Mouse (Mus musculus): ENCODE results near the gene Fry.

The Fry gene

DNA sequence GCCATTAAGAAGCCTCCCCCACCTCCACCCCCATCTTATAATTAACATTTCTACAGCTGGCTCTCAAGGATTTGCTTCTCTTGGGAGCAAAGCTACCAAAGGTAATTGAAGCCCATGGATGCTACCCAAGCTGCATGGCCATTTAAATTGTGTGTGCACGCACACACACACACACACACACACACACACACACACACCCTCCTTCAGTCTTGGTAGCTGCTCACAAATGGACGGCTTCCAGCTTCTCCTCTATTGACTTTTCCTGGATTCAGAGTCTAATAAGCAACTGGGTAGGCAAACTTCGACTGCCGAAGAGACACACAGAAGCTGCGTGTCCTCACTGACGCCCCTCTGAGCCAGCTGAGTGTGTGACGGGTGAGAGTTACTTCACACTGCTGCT, 11.7 kb downstream of the Fry start:
- no peak for DNase-seq (ENCODE audit: low read depth, low spot score)

DNA sequence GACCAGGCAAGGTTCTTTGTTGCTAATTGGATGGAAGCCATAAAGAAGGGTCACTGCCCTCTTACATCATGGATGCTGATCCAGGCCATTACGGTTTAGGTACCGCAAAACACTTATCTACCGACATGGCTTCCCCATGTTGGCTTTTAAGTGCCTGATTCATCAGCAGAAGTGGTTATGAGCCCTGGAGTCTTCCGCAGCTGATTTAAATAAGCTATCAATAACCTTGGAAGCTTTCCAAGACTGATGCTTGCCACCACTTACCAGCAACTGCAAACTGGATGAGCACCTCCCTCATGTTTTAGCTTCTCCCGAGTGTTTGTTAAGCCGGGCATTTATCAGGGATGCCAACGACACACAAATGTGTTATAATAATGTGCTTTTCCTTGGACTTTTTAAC, 12.7 kb downstream of the Fry start:
- DNase-seq (ENCODE audit: low read depth, low spot score) = no peak

GRCm38 (mm10) chr5:150134651-150135050, 16.2 kb downstream of the Fry start:
- DNase-seq (ENCODE audit: low read depth, low spot score) = no peak

GRCm38 (mm10) chr5:150135529-150135928, 17.1 kb downstream of the Fry start:
- no peak for DNase-seq (ENCODE audit: low read depth, low spot score)

DNA sequence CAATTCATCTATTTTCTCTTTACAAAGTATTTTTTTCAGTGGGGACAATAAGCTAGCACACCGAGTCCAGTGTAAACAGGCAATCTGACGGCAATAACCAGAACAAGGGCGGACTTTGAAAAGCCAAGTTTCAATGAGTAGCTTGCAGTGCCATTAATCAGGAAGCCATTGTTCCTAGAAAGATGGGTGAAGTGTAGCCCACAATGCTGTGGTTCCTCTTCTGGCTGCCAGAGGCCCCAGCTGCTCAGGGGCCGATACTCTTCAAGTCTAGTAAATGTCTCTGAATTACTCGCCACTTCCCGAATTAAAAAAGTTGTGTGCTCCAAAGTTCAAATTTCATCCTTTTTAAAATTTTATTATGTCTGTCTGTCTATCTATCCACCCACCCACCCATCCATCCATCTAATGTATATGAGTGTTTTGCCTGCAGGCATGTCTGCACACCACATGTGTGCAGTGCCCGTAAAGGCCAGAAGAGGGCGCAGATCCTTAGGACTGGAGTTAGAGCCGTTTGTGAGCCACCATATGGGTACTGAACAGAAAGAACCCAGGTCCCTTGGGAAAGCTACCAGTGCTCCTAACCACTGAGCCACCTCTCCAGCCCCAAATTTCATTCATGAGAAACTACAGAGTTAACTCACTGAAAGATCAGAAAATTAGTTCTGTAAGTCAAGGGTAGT, 19.5 kb downstream of the Fry start:
- DNase-seq (ENCODE audit: low read depth, low spot score) = peak; percentile 74

GRCm38 (mm10) chr5:150140513-150140912, 22.1 kb downstream of the Fry start:
- DNase-seq (ENCODE audit: low read depth, low spot score) = no peak

DNA sequence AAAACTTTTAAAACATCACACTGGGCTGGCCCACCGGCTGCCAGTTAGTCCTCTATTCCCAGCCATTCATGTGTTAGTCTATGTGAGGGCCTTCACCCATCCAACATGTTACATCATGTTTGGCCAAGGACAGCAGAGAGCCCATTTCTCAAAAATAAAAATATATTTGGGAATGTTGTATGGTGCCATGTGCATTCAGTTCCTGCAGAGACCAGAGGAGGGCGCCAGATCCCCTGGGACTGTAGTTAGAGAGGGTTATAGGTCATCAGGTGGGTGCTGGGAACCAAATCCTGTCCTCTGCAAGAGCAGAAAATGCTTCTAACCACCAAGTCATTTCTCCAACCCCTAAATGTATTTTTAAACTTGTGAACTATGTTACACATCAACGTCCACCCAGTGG, 27.5 kb downstream of the Fry start:
- DNase-seq (ENCODE audit: low read depth, low spot score) = no peak

DNA sequence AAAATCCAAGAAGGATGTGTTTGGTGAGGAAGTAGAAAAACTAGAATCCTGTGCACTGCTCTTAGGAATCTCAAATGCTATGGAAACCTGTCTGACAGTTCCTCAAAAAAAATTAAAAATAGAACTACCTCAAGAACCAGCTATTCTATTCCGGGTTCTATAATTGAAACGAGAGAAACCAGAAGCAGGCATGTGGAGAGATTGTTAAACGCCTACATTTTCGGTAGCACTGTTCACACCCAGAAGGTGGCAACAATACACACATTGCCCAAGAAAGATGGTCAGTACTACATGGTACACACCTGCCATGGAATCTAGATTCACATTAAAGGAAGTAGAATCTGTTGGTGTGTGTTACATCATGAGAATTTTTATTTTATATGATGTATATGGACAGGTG, 28.2 kb downstream of the Fry start:
- no peak for DNase-seq (ENCODE audit: low read depth, low spot score)

GRCm38 (mm10) chr5:150149725-150150124, 31.3 kb downstream of the Fry start:
- no peak for DNase-seq (ENCODE audit: low read depth, low spot score)

DNA sequence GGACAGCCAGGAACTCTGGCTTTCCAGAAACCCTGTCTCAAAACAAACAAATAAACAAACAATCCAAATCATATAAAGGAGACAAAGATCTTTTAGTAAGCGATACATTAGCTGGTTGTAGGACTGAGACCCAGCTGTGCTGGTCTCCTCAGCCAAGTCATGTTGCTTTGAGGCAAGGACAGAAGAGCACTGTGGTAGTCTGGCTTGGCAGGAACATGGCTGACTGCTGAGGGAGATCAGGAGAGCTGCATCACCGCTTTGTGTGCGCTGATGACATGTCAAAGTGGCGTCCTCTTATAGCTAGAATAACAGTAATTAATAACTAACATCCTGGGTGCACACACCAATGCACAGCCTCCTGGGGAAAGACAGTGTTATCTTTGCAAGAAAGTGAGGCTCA, 32.5 kb downstream of the Fry start:
- no peak for DNase-seq (ENCODE audit: low read depth, low spot score)

DNA sequence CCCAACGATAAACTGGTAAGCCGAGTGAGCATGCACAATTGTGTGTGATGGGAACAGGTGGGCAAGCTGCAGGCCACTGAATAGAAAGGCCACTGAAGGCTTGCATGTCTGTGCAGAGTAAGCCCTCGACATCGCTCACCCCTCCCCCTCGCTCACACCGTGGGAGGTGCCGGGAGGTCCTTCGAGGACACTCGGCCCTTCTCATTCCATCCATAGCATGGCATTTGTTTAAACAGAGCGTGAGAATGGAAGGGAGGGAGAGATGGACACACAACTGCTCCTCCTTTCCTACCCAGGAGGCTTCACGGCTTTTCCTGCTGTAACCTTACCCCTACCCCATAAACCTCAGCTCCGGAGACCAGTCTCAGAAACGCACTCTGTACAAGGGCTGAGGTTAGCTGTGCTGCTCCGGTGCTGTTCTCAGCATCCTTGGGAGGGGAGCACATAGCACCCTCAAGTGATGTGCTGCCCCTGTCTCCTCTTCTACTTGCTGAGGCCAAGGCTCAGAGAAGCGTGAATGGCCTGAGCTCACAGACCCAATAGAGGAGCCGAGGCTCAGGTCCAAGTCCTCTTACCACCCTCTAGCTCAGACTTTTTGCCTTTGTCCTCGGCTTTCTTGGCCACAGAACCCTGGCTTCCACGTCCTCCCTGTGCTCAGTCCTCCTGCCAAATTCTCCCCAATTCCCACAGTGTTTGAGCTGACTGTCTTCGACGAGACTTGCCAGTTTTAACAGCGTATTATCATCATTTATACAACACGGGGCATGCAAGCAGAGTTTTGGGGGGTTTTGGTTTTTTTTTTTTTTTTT, 33.8 kb downstream of the Fry start:
- no peak for DNase-seq (ENCODE audit: low read depth, low spot score)

GRCm38 (mm10) chr5:150152880-150153281, 34.4 kb downstream of the Fry start:
- no peak for DNase-seq (ENCODE audit: low read depth, low spot score)

- DNase-seq (ENCODE audit: low read depth, low spot score) = no peak
These were observed 36.9 kb downstream of the Fry start for GRCm38 (mm10) chr5:150155388-150155787.

DNA sequence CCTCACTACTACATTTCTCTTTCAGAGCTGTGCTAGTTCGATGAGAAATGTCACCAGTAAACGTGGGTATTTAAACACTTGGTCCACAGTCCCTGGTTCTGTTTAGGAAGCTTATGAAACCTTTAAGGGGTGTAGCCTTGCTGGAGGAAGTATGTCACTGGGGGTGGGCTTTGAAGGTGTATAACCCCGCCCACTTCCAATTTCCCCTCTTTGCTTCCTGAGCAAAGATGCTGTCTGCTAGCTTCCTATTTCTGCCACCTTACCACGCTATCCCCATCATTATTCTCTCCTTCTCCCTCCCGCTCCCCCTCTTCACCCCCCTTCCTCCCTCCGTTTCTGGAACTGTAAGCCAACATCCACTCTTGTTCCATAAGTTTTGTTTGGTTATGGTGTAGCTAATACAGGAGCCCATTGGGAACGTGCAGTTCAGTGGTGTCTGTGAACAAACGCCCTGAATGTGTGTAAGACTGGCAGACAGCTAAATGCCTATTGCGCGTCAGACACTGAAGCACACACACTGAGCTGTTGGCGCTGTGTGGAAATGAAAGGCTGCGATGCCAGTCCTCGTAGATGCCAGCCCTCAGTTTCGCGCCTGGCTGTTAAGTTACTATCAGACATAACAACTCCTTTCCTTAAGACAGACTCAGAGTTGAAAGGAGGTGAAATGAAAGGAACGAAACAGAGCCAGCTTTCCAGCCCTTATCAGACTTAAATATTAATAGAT, 37.8 kb downstream of the Fry start:
- DNase-seq (ENCODE audit: low read depth, low spot score) = no peak

GRCm38 (mm10) chr5:150157682-150158081, 39.2 kb downstream of the Fry start:
- DNase-seq (ENCODE audit: low read depth, low spot score) = peak; percentile 79

- no peak for DNase-seq (ENCODE audit: low read depth, low spot score)
These were observed 40.7 kb downstream of the Fry start for GRCm38 (mm10) chr5:150159151-150159550.

DNA sequence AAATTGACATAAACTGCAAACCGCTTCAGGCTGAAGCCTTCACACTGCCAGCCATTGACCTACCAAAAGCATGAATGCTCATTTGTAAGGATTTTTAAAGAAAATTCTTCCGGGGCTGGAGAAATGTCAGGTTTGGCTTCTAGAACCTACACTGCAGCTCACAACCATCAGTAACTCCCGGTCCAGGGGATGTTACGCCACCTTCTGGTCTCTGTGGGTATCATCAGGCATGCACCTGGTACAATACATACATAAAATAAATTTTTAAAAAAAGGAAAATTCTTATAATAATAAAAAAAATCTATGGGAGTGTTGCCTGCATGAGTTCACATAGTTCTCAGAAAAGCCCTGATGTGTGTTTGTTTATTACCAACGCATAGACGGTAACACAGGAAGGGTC, 42.7 kb downstream of the Fry start:
- no peak for DNase-seq (ENCODE audit: low read depth, low spot score)

- DNase-seq (ENCODE audit: low read depth, low spot score) = no peak
These were observed 43.5 kb downstream of the Fry start for GRCm38 (mm10) chr5:150161898-150162297.

DNA sequence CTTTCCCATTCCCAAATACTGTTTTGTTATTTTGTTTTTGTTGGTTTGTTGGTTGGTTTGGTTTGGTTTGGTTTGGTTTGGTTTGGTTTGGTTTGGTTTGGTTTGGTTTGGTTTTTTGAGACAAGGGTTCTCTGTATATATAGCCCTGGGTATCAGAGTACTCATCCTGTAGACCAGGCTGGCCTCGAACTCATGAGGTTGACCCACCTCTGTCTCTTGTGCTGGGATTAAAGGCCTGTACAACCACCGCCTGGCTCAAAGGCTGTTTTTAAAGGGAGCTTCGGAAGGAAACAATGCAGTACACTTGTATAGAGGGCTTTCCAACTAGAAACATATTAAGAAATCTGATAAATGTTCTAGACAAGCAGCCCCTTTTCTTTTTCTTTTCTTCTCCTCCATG, 46.2 kb downstream of the Fry start:
- no peak for DNase-seq (ENCODE audit: low read depth, low spot score)

GRCm38 (mm10) chr5:150166811-150167210, 48.4 kb downstream of the Fry start:
- no peak for DNase-seq (ENCODE audit: low read depth, low spot score)

DNA sequence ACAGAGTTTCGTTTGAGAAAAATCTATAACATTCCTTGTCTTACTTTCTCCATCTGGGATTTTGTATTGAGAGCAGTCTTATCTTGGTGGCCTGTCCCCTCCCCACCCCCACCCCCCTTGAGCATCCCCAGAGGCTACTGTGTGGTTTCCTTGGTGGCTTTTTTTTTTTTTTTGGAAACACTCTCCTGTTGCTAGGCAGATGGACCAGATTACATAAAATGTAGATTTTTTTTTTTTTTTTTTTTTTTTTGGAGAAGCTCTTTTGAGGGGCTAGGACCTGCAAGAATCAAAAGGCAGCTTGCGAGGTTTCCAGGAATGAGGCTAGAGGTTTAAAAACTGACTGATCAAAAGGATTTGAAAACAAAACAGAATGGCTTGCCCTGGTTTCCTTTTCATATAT, 48.8 kb downstream of the Fry start:
- no peak for DNase-seq (ENCODE audit: low read depth, low spot score)

- DNase-seq (ENCODE audit: low read depth, low spot score) = peak; percentile 72
These were observed 50.3 kb downstream of the Fry start for GRCm38 (mm10) chr5:150168712-150169111.

- DNase-seq (ENCODE audit: low read depth, low spot score) = no peak
These were observed 53.1 kb downstream of the Fry start for GRCm38 (mm10) chr5:150171562-150171961.

Measured in ES-CJ7 (cell line).